Mouse (Mus musculus): ENCODE data around the gene Heatr5a. TPM values are rescaled to one million over a fixed set of nuclear protein-coding genes. Genes with fewer than 3 reads are reported as not detected.

Heatr5a gene
- polyA plus RNA-seq, 1 experiment from 2014 or later, result 4.5 TPM

GRCm38 (mm10) chr12:51844771-51845256, 126.3 kb downstream of the Heatr5a start:
- H3K4me1 ChIP-seq (replicated peaks; ENCODE audit: control insufficient read depth, insufficient read depth), result no peaks in the 10 kb centered on the region
- no peaks in the 10 kb centered on the region for H3K9me3 ChIP-seq (ENCODE audit: control insufficient read depth, low read length)
- TF ChIP-seq CTCF (IDR thresholded peaks at IDR 0.05; ENCODE audit: low read depth) (no peak), EP300 (optimal IDR thresholded peaks at IDR 0.05) (peak; percentile 76)
- no peaks in the 10 kb centered on the region for H3K27me3 ChIP-seq (ENCODE audit: control insufficient read depth, insufficient read depth, low read length)
- H3K36me3 ChIP-seq (ENCODE audit: control insufficient read depth, insufficient read depth, low read length), result no peaks in the 10 kb centered on the region
- DNase-seq (ENCODE audit: low spot score), result peak; percentile 96
- H3K4me2 ChIP-seq (replicated peaks; ENCODE audit: low read depth), result peak overlapping the region; percentile 60
- peak; percentile 100 for ATAC-seq (ENCODE audit: low FRiP score, low TSS enrichment)
- H3K27ac ChIP-seq (replicated peaks), result peak overlapping the region; percentile 91
- H3K9ac ChIP-seq (ENCODE audit: low read length), result peak overlapping the region; percentile 58
- peak overlapping the region; percentile 46 for H3K4me3 ChIP-seq (ENCODE audit: low read depth, low read length)
- under 1% methylated on average over 17 of the region's 17 CpGs for WGBS

DNA sequence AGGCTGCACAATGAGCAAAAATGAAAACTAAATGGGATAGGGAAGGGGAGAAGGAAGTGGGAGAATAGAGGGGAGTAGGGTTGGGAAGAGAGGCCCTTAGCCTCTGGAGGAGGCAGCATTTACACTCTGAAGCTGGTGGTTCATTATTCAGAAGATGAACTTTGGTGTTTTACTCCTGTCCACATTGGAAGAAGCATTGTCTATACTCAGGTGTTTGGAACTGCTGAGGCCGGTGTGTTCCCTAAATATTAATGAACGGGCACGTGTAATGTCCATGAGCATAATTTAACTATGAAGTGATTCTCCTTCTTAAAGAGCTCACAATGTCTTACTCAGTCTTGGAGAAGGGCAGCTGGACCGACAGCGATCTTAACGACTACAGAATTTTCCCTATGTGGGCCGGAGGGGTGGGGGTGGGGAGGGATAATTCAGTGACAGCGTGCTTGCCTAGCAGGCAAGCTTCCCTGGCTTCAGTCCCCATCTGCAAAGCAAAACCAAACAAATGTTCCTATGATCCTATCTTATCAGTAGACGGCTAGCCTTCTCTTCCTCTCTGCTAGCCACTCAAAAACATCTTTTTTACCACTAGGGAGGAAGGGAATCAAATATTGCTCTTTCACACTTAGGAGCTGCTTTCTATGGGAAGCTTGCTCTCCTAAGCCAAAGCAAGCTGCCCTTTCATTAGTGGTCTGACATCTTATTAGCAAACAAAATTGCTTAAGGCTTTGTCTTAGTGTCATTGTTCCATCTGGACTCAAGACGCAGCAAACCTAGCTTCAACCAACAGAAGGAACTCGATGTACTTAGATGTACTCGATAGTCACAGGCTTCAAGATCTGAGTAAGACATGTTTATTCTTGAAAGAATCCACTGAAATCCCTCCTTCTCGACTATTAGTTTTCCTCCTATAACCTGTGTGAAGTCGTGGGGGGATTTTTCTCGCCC, 127.3 kb downstream of the Heatr5a start:
- Histone ChIP-seq H3K27ac (replicated peaks) (peak overlapping the region; percentile 91), H3K27me3 (ENCODE audit: control insufficient read depth, insufficient read depth, low read length) (no peaks in the 10 kb centered on the region), H3K4me3 (ENCODE audit: low read depth, low read length) (peak overlapping the region; percentile 46; the same call in 1 of the 2 replicates), H3K9ac (ENCODE audit: low read length) (no peak overlapping the region; the same call in 1 of the 2 replicates), H3K4me2 (replicated peaks; ENCODE audit: low read depth) (peak overlapping the region; percentile 60), H3K9me3 (ENCODE audit: control insufficient read depth, low read length) (no peaks in the 10 kb centered on the region), H3K36me3 (ENCODE audit: control insufficient read depth, insufficient read depth, low read length) (no peaks in the 10 kb centered on the region), H3K4me1 (replicated peaks; ENCODE audit: control insufficient read depth, insufficient read depth) (no peaks in the 10 kb centered on the region)
- TF ChIP-seq EP300 (optimal IDR thresholded peaks at IDR 0.05) (no peak), CTCF (IDR thresholded peaks at IDR 0.05; ENCODE audit: low read depth) (no peak)
- ATAC-seq (ENCODE audit: low FRiP score, low TSS enrichment) (no peak), DNase-seq (ENCODE audit: low spot score) (no peak)
- WGBS, result 27% methylated on average over 15 of the region's 15 CpGs

DNA sequence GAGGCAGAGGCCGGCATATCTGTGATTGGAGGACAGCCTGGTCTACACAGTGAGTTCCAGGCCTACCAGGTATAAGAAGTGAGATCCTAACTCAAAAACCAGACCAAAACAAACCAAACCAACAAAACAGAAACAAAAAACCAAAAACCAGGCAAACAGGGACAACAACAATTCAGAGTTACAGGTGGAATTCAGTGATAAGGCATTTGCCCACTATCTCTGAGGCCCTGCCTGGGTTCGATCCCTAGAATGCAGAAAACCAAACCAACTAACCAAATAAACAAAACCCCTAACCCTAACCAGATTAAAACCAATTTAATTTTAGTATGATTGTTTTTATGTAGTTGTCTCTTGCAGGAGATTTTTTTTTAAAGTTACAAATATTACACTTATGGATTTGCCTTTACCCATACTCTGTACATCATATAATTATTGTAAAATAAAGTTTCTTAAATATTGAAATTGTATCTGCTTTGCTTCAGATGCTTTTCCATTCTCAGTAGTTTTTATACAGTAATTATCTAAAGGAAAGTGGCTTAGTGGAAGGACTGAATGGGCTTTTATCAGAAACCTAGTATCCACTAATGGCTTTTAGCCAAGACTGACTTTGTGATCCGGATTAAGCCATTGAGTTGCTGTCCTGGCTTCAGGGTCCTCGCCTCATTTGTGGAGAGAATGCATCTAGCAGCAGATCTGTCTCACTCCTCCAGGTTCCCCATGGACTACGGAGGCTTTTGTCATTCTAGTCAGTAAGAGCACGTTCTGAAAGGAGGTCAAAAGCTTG, 128.8 kb downstream of the Heatr5a start:
- no peak overlapping the region for H3K9ac ChIP-seq (ENCODE audit: low read length)
- no peaks in the 10 kb centered on the region for H3K27me3 ChIP-seq (ENCODE audit: control insufficient read depth, insufficient read depth, low read length)
- no peak overlapping the region for H3K4me3 ChIP-seq (ENCODE audit: low read depth, low read length)
- DNase-seq (ENCODE audit: low spot score) (no peak), ATAC-seq (ENCODE audit: low FRiP score, low TSS enrichment) (no peak)
- TF ChIP-seq CTCF (IDR thresholded peaks at IDR 0.05; ENCODE audit: low read depth), result no peak
- TF ChIP-seq EP300 (optimal IDR thresholded peaks at IDR 0.05), result no peak
- no peaks in the 10 kb centered on the region for H3K4me1 ChIP-seq (replicated peaks; ENCODE audit: control insufficient read depth, insufficient read depth)
- H3K9me3 ChIP-seq (ENCODE audit: control insufficient read depth, low read length), result no peaks in the 10 kb centered on the region
- WGBS, result 60% methylated on average over 6 of the region's 6 CpGs
- no peak overlapping the region for H3K27ac ChIP-seq (replicated peaks)
- H3K36me3 ChIP-seq (ENCODE audit: control insufficient read depth, insufficient read depth, low read length), result no peaks in the 10 kb centered on the region
- H3K4me2 ChIP-seq (replicated peaks; ENCODE audit: low read depth), result no peak overlapping the region

DNA sequence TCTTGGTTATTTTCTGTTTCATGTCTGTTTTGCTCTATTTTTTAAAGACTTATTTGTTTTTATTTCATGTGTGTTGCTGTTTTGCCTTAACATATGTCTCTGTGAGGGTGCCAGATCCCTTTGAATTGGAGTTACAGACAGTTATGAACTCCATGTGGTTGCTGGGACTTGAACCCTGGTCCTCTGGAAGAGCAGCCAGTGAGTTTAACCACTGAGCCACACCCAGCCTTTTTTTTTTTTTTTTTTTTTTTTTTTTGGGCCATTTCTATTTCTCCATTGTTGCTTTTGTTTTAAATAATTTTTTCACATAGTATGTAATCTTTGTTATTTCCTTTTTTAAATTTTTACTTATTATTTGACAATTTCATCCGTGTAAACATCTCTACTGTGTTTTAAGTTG, 131.3 kb downstream of the Heatr5a start:
- no peak for TF ChIP-seq CTCF (IDR thresholded peaks at IDR 0.05; ENCODE audit: low read depth)
- no peak for TF ChIP-seq EP300 (optimal IDR thresholded peaks at IDR 0.05)
- no peaks in the 10 kb centered on the region for H3K4me1 ChIP-seq (replicated peaks; ENCODE audit: control insufficient read depth, insufficient read depth)
- no peaks in the 10 kb centered on the region for H3K36me3 ChIP-seq (ENCODE audit: control insufficient read depth, insufficient read depth, low read length)
- no peak overlapping the region for H3K4me3 ChIP-seq (ENCODE audit: low read depth, low read length)
- no peaks in the 10 kb centered on the region for H3K27me3 ChIP-seq (ENCODE audit: control insufficient read depth, insufficient read depth, low read length)
- H3K27ac ChIP-seq (replicated peaks), result no peak overlapping the region
- ATAC-seq (ENCODE audit: low FRiP score, low TSS enrichment) (no peak), DNase-seq (ENCODE audit: low spot score) (no peak)
- no peak overlapping the region for H3K4me2 ChIP-seq (replicated peaks; ENCODE audit: low read depth)
- WGBS, result 94% methylated on average over 1 of the region's 1 CpGs
- H3K9ac ChIP-seq (ENCODE audit: low read length), result no peak overlapping the region
- no peaks in the 10 kb centered on the region for H3K9me3 ChIP-seq (ENCODE audit: control insufficient read depth, low read length)

- Histone ChIP-seq H3K27ac (replicated peaks) (no peak overlapping the region), H3K9ac (ENCODE audit: low read length) (no peak overlapping the region), H3K4me1 (replicated peaks; ENCODE audit: control insufficient read depth, insufficient read depth) (no peaks in the 10 kb centered on the region), H3K36me3 (ENCODE audit: control insufficient read depth, insufficient read depth, low read length) (no peaks in the 10 kb centered on the region), H3K4me3 (ENCODE audit: low read depth, low read length) (no peak overlapping the region), H3K9me3 (ENCODE audit: control insufficient read depth, low read length) (no peaks in the 10 kb centered on the region), H3K27me3 (ENCODE audit: control insufficient read depth, insufficient read depth, low read length) (no peaks in the 10 kb centered on the region), H3K4me2 (replicated peaks; ENCODE audit: low read depth) (no peak overlapping the region)
- WGBS, result 52% methylated on average over 3 of the region's 3 CpGs
- no peak for DNase-seq (ENCODE audit: low spot score)
- no peak for ATAC-seq (ENCODE audit: low FRiP score, low TSS enrichment)
- TF ChIP-seq EP300 (optimal IDR thresholded peaks at IDR 0.05) (no peak), CTCF (IDR thresholded peaks at IDR 0.05; ENCODE audit: low read depth) (no peak)
These were observed 135.9 kb downstream of the Heatr5a start for GRCm38 (mm10) chr12:51835219-51835618.
